Mouse (Mus musculus) embryonic fibroblast, embryonic 13.5 days (primary cell): Measurements from ENCODE around the gene Tmem44.

Experiments used
- CTCF ChIP-seq: IDR thresholded peaks from 2 replicates; pipeline ENCODE4 v1.5.1; 2011; ENCODE audit warnings: mild to moderate bottlenecking, control low read depth, low read length, moderate library complexity, borderline replicate concordance; ENCODE audit not compliant: insufficient read depth
- POLR2A ChIP-seq: IDR thresholded peaks from 2 replicates; pipeline ENCODE4 v1.6.1; 2011; ENCODE audit warnings: low read depth, mild to moderate bottlenecking, control low read depth, low read length, moderate library complexity

DNA sequence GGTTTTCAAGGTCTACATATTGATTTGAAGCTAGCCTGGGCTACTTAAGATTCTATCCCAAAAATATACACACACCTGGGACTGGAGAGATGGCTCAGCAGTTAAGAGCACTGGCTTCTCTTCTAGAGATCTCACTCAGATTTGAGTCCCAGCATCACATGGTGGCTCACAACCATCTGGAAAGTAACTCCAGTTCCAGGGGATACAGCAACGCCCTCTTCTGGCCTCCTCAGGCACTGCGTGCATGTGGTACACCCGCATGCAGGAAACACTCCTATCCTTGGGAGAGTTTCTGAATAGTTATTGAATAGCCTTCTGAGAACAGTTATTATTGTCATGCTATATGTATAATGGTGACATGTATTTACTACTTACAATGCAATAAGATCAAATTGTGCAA lies 29.5 kb downstream of the Tmem44 start:
- no peak for TF ChIP-seq CTCF
- no peak for TF ChIP-seq POLR2A
